Comparison of ENCODE assay signal across 8 mouse cellular contexts in genomic region chr16:32277308-32278256, GRCm38 (mm10). TPM values are rescaled to one million over a fixed set of nuclear protein-coding genes. Genes with fewer than 3 reads are reported as not detected.
DNase-seq lines count a peak whose midpoint lies in the region; ATAC-seq lines count a peak whose summit lies in the region.

Gene Rnf168, plus strand, starts transcription at chr16:32277459.

- peak within 1 kb of the TSS; percentile 80 for H3K9ac ChIP-seq in hindbrain, embryonic 12.5 days

- peak within 1 kb of the TSS; percentile 96 for H3K27ac ChIP-seq in hindbrain, embryonic 12.5 days

- WGBS in hindbrain, embryonic 12.5 days: under 1% methylated on average over 75 of the region's 75 CpGs

- H3K4me2 ChIP-seq in hindbrain, embryonic 12.5 days (replicated peaks): peak within 1 kb of the TSS; percentile 73

- ATAC-seq in hindbrain, embryonic 12.5 days (ENCODE audit: low FRiP score): peak; percentile 91

- H3K4me1 ChIP-seq in hindbrain, embryonic 12.5 days: peaks cover 27% of the 10 kb centered on the region

- H3K9me3 ChIP-seq in hindbrain, embryonic 12.5 days (replicated peaks): 0 out of 2 replicates have a peak, but pooled peaks cover 4% of the 10 kb centered on the region

- peak; percentile 84 for DNase-seq in MN1 (ENCODE audit: low spot score)
- DNase-seq in cerebellum, adult 9-10 months: peak; percentile 89
- peak; percentile 81 to 94 for DNase-seq in frontal cortex, adult 2 months (ENCODE audit: extremely low spot score in 1 of 2, low spot score in 1 of 2)
- peak; percentile 87 to 92 for DNase-seq in layer of hippocampus, postnatal 14 days (ENCODE audit: low spot score in 2 of 2)
- DNase-seq in lung, postnatal 14 days: peak; percentile 92
- DNase-seq in retina, adult 2 months (ENCODE audit: low read depth, low spot score): peak; percentile 68
- DNase-seq in thymus, postnatal 36 days: peak; percentile 87

- H3K27me3 ChIP-seq in hindbrain, embryonic 12.5 days: no peaks in the 10 kb centered on the region

- H3K36me3 ChIP-seq in hindbrain, embryonic 12.5 days: 0 out of 2 replicates have a peak, but pooled peaks cover 3% of the 10 kb centered on the region

- H3K4me3 ChIP-seq in hindbrain, embryonic 12.5 days: peak within 1 kb of the TSS; percentile 94

RNA-seq across cellular contexts. Expression of gene Rnf168, which starts in this region (rescaled TPM):
- 15.5 and 16.9 TPM in 2 replicates for polyA plus RNA-seq in frontal cortex, adult 2 months (2012; rRNA removed)
- 32.7 and 33.9 TPM in 2 replicates for polyA plus RNA-seq in hindbrain, embryonic 12.5 days (2016; fragmentation: Nextera tagmentation; extraction: Ambion mirVana)
- 10 to 100 TPM; 22.7 to 24.7 TPM for total RNA-seq in layer of hippocampus, postnatal 14 days (2021)

Comparison
In these comparisons a context has a peak if more than half of its experiments do, and no peak if none do; other contexts are left out.
1. Peak in every context shown above with its lines: DNase-seq, ATAC-seq, H3K4me3 ChIP-seq and H3K27ac ChIP-seq.